Mouse (Mus musculus) olfactory bulb, adult 2 months (tissue): Measurements from ENCODE around the gene Erc1.
"Not testable (repeated sequence)": the region's sequence is repeated elsewhere in the genome, so short reads cannot be mapped to it uniquely, and the experiment has no call there.

Experiments used
- CTCF ChIP-seq: fragments of 200-500 bp; IDR thresholded peaks from 2 replicates; pipeline ENCODE4 v1.5.1; 2012; ENCODE audit warnings: low read depth, mild to moderate bottlenecking, low read length, moderate library complexity; ENCODE audit not compliant: insufficient read depth
- POLR2A ChIP-seq: fragments of 200-500 bp; IDR thresholded peaks from 2 replicates; pipeline ENCODE4 v1.6.1; 2012; ENCODE audit warnings: mild to moderate bottlenecking, low read depth, low read length, moderate library complexity; ENCODE audit not compliant: insufficient read depth

GRCm38 (mm10) chr6:119813055-119813454, 34.9 kb downstream of the Erc1 start:
- TF ChIP-seq POLR2A, CTCF: not testable (repeated sequence)
